Mouse (Mus musculus) gastrocnemius, adult 8-10 months (tissue): ENCODE results near the gene Cks1b. TPM values are rescaled to one million over a fixed set of nuclear protein-coding genes. Genes with fewer than 3 reads are reported as not detected.

Experiments used
- DNase-seq, 2 experiments: peaks; one replicate each; pipeline ENCODE4 v3.0.0; 2022; ENCODE audit warnings: low spot score in 2 of 2
- total RNA-seq, 4 experiments: library from RNA; stranded (reverse); gene quantifications; 2 replicates each; pipeline ENCODE4 v1.2.4; 2022

Cks1b gene
- total RNA-seq, 4 experiments from 2014 or later = 2.3 to 3.4 (median 2.6) TPM

GRCm38 (mm10) chr3:89396654-89397005 is 21.6 kb downstream of the Cks1b start:
- DNase-seq = no peak

GRCm38 (mm10) chr3:89395806-89396653 is 22.2 kb downstream of the Cks1b start:
- peak; percentile 57 to 64 for DNase-seq

DNA sequence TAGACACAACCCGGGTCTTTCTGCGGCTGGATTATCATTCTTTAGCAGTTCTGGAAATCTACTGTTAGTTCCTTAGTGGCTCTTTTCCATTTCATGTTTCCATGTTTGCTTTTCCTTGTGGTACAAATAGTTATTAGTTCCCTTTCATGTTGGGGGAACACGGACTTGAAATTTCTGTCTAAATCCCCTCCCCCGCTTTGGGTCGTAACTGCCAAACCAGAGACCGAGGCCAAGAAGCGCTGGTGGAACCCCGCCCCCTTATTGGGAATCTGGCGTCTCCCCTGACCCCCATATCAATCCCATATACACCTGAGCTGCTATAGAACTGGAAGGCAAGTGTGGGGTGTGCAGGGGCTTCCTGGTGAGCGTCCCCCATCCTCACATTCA is 22.8 kb downstream of the Cks1b start:
- DNase-seq = no peak

DNA sequence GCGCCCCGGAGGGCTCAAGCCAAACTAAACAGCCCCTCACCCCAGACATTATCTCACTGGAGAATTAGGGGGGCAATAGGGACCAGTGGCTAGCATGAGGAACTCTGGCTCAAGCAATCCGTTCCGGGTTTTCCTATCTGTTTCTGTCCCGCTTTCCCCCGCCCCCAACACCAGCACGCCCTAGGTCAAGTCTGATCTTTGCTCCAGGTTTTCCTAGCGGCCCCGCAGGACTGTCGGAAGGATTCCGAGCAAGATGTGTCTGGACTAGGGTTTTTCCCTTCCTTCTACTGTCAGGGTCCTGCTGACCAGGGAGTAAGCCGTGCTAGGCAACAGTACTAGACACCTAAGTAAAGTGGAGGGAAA is 23.3 kb downstream of the Cks1b start:
- DNase-seq = peak; percentile 74 to 83

DNA sequence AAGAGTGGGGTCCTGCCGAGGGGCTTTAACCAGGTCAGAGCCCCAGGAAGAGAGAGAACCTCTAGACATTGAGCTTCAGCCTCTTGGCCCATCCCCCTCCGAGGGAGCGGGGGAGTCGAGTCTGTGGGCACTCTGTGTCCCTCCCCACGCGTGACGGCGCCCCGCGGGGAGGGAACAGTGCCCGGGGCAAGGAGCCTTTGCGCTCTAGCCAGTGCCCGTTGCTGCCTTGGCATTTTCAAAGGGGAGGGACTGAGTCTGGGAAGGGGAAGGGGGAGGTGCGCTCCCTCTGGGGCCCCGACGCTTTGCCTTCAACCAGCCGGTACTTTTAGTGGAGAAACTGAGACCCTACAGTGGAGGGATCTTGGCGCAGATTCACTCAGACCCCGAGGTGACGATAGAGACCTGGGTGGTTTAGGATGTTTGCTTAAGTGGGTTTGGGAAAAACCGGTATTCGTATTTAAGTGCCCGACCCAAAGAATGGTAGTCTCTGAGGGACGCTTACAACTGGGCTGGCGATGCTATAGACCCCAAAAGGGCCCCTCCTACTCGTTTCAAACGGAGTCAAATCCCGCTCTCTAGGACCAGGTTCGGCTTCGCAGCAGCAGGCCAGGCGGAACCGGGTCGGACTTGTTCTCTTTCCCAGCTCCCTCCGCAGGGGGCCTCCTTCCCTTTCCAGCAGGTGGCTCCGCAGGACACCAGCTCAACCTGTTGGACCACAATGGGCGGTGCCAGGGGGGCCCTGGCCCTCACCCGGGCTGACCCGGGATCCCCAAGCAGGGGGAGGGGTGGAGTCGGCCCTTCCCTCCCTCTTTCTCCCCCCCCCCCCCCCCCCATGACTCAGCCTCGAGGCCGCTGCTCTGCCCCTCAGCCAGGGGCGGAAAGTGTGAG is 23.9 kb downstream of the Cks1b start, which contains the start of gene Zbtb7b:
Zbtb7b (minus strand) TSS at position 771 of the 888 bp plus-strand sequence.
- peak; percentile 79 to 86 for DNase-seq

GRCm38 (mm10) chr3:89393605-89394004 is 24.6 kb downstream of the Cks1b start:
- peak; percentile 99 for DNase-seq

DNA sequence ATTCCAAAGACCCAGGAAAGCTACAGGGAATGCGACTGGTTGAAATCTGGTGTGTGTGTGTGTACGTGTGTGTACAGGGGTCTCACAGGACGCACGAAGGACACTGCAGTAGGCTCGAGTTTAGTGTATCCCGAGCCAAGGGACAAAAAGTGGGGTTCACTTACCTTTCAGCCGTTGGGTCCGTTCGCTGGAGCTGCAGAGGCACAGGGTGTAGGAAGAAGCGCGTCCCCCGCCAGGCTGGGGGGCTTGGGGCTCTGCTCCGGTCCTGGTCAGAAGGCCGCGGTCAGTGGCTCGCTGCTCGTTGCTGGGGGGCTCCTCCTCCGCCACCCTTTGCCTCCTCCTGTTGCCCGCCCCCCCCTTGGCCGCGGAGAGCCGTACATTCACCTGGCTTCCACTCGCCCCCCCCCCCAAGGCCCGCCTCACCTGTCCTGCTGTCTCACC is 25.3 kb downstream of the Cks1b start:
- DNase-seq = peak in 1 of 2 experiments; percentile 42

DNA sequence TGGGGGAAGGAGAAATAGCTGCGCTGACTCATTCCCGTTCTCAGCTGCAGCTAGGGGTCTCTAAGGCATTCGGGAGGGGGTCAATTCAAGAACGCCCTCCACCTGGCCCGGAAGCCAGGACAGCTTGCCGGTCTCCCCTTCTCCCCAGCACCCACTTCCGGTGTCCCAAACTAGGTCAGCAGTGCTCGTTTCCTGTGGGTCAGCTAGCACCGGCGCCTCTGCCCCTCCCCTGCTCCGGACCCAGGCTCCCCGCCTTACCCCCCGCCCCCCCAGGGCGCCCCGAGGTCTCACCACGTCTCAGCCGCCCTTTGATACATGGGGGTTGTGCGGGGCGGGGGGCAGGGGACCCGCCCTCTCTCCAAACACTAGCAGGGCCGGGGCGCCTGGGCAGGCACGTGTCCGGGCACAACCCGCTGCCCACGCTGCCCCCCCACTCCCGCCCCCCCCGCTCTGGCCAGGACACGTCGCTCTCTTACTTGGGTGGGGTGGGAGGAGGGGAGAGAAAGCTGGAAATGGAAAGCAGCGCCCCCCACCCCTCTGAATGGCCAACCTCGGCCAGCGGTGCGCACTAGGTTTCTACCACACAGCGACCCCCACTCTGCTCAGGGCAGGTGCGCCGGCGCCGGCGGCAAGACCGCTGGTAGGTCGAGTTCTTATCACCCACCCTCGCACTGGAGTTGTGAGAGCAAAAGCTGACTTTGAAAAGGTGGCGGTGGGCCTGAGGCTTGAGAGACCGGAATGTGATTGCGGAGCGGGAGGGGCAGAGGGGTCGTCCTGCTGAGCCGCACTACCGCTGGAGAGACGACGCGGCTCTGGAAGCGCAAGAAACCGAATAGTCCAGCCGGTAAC is 26.3 kb downstream of the Cks1b start:
- DNase-seq = peak; percentile 67 to 70

DNA sequence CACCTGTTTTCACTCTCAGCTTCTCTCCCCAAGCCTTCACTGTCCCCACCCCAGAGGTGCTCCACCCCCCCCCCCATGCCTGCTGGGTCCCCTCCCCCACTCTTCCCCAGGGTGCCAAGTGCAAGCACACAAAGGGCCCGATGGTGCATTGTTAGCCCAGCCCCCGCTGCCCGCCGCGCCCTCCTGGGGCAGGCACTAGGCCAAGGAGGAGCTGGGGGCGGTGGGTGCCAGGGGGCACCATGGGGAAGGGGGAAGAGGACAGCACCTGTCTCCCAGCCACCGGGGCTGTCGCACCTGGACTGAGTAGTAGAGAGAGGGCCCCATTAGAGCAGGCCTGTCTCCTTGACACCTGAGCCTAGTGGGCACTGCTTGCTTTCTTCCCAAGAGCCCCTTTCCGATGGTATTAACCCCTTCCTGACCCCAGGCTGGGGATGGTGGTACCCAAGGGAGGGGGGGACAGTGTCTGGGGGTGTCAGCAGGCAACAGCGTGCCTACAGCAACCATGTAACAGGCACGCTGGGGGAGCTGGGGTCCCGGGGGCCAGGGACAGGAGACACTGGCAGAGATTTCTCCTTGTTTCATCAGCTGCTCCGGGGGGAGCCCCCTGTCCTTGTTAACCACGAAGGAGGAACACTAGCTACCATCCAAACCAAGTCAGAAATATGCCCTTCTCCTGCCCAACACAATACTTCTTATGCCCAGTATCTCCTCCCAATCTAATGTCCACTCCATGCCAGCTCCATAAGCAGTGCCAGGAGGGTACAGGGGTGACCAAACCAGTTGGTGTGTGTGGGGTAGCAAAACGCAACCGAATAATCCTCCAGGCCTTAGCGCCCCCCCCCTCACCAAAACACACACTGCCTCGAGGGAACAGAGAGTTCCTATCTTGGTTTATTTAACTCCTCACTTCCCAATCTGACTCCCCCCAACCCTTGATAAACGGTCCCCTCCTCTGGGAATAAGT is 27.2 kb downstream of the Cks1b start:
- no peak for DNase-seq

- peak; percentile 47 to 65 for DNase-seq
Observed at GRCm38 (mm10) chr3:89390111-89390515, 28.1 kb downstream of the Cks1b start.

GRCm38 (mm10) chr3:89388901-89389740 is 29.1 kb downstream of the Cks1b start:
- DNase-seq = no peak

DNA sequence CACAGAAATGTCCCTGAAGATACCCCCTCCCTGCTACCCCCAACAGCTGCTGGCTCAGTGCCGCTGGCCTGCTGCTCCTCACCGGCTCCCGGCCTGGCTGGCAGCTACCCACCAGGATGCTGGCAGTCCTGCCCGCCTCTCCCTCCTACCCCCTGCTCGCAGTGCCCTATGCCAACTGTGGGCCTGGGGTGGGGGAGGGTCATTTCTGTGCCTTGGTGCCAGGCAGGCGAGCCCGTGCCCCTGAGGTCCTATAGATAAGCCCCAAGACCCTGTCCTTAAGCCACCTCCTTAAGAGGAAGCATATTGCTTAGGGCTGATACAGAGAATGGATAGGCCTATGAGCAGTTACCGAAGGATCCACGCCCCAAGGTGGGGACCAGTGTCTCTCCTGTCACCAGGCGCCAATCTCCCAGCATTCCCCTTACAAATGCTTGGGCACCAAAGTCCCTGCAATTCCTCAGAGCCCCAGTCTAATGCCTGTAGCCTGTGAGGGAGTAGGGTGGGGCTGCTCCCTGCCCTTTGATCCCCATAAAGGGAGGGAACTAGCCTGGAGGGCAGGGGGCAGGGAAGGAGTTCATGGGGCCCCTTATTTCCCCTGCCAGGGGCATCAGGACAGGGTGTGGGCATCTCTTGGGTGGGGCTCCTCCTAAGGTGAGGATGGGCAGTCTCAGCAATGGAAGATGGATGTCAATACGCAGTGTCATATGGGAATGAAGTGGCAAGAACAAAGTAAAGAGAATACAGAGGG is 29.9 kb downstream of the Cks1b start:
- peak; percentile 61 to 84 for DNase-seq

DNA sequence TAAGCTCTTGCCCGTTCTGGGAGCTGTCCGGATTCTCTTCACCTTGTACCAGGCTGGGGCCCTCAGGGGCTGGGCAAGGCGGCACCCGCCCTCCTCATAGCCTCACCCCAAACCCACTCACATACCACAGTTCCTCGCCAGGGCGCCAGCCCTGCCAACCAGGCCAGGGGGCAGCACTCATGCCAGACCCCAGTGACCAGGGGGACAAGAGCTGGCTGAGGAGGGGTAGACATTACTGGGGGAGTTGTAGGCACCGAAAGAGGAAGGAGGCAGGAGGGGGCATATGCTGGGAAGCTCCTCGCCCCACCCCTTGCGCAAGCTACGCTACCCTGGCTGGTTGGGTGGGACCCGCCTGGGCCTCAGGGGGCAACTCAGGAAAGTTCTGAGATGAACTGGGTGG is 30.6 kb downstream of the Cks1b start:
- peak in 1 of 2 experiments; percentile 43 for DNase-seq

GRCm38 (mm10) chr3:89386438-89387420 is 31.5 kb downstream of the Cks1b start:
- peak in 1 of 2 experiments; percentile 53 for DNase-seq

- DNase-seq = no peak
Observed at GRCm38 (mm10) chr3:89385451-89385850, 32.7 kb downstream of the Cks1b start.

- no peak for DNase-seq
Observed at GRCm38 (mm10) chr3:89384331-89385076, 33.7 kb downstream of the Cks1b start.
